Mouse (Mus musculus) bone marrow macrophage, adult 2 months (primary cell): ENCODE data around the gene Zfp872. TPM values are rescaled to one million over a fixed set of nuclear protein-coding genes. Genes with fewer than 3 reads are reported as not detected.
"Not testable (repeated sequence)": the region's sequence is repeated elsewhere in the genome, so short reads cannot be mapped to it uniquely, and the experiment has no call there.

ENCODE experiments used
- H3K27ac ChIP-seq: 2 replicates; pipeline ENCODE4 v1.5.1; 2012; ENCODE audit warnings: low read depth, low read length; ENCODE audit not compliant: insufficient read depth
- H3K4me1 ChIP-seq: 2 replicates; pipeline ENCODE4 v1.6.1; 2012; ENCODE audit warnings: low read length; ENCODE audit not compliant: control insufficient read depth, insufficient read depth
- H3K4me3 ChIP-seq: 2 replicates; pipeline ENCODE4 v1.5.1; 2012; ENCODE audit warnings: mild to moderate bottlenecking, low read length, moderate library complexity; ENCODE audit not compliant: insufficient read depth
- CTCF ChIP-seq: IDR thresholded peaks from 2 replicates; pipeline ENCODE4 v1.5.1; 2012; ENCODE audit warnings: low read depth, mild to moderate bottlenecking, low read length, moderate library complexity
- POLR2A ChIP-seq: IDR thresholded peaks from 2 replicates; pipeline ENCODE4 v1.6.1; 2012; ENCODE audit warnings: mild to moderate bottlenecking, low read depth, low read length, borderline replicate concordance
- polyA plus RNA-seq: library from polyadenylated mRNA; stranded (reverse); fragments of >200 nt; gene quantifications from 2 replicates; pipeline ENCODE4 v1.2.4, GENCODE M21; 2012; ENCODE audit not compliant: missing spikeins, insufficient read depth, insufficient read length

Zfp872 gene
- polyA plus RNA-seq, 1 experiment: not detected

DNA sequence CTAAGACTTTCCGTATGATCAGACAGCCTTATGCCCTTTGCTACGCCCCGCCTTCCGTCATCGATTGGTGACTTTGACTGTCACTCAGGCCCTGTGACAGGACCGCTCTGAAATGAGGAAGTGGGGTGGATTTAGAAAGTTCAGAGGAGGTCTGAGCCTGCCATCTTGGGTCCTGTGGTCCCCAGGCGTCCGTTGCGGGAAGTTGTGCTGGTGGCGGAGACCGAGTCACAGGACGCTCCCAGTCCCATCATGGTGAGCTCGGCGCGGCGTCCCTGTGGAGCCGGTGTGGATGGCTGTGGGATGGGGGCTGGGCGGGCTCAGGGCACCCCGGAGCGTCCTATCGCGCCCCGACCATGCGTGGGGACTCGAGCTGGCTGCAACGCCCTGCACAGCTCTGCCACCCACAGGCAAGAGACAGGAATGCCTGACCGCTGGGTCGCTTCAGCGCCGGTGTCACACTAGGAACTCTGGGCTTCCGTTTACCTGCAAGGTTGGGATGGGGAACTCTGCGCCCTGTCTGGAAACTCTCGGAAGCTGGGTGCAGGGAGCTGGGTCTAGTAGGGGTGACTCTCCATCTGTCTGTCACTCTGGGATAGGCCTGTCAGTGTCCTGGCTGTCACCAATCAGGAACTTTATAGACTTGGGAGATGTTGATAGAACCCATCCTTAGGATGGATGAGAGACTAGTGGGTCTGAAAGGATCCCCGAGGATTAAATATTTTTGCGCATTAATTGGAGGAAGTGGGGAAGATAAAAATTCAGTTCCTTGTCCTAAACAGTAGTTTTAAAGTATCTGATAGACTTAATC lies 37.9 kb downstream of the Zfp872 start, which contains the start of gene Zfp809:
TSS of gene Zfp809 (plus strand) at position 134 of the 808 bp plus-strand sequence.
- TF ChIP-seq POLR2A (no peak), CTCF (no peak; the same call in 1 of the 2 replicates)
- Histone ChIP-seq H3K4me1 (peaks cover 5% of the 10 kb centered on the region; the same call in 1 of the 2 replicates), H3K4me3 (peak within 1 kb of the TSS; percentile 75), H3K27ac (peak within 1 kb of the TSS; percentile 78)

DNA sequence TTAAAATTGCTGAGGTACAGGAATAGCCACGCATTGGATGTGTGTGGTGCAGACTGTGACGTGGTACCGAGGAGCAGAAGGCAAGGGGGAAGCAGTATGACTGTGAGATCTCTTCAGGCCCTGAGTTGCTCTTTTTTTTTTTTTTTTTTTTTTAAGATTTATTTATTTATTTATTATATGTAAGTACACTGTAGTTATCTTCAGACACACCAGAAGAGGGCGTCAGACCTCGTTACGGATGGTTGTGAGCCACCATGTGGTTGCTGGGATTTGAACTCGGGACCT lies 38.4 kb downstream of the Zfp872 start:
- H3K4me1 ChIP-seq, H3K27ac ChIP-seq: not testable (repeated sequence)
- peak overlapping the region; percentile 75 for H3K4me3 ChIP-seq

- H3K4me3 ChIP-seq: no peak overlapping the region; the same call in 1 of the 2 replicates
- no peak for TF ChIP-seq CTCF
- no peak for TF ChIP-seq POLR2A
Measured at GRCm38 (mm10) chr9:22226846-22227245, 39.0 kb downstream of the Zfp872 start.

DNA sequence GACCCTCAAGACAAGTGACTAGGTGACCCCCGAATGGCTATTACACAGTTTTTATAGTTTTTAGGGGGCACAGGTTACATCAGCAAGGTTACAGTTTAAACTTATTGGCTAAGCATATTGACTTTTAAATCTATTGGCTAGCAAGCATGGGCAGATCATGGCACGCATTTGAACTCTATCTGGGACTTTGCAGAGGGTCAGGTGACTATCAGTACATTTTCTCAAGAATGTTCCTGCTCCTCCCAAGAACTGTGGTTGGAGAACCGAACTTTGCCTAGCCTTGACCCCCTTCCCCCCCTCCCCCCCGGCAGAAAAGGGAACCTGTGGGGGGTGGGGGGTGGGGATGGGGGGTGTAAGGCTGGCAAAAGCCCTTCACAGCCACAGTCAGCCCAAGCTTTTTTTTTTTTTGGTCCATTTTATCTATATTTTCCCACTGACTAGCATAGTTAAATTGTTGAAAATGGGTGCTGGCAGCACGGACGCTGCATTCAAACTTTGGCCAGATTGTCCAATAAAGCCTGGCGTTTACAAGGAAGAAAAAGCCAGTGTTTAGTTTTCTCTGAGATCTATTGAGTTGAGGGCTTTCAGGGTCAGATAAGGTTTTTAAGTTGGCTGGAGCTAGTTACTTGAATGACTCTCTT lies 41.6 kb downstream of the Zfp872 start:
- Histone ChIP-seq H3K4me1 (peaks cover 5% of the 10 kb centered on the region; the same call in 1 of the 2 replicates), H3K27ac (no peak overlapping the region), H3K4me3 (no peak overlapping the region)
- TF ChIP-seq POLR2A (no peak), CTCF (no peak)

More at GRCm38 (mm10) chr9:22226846-22227245, 39.0 kb downstream of the Zfp872 start:
- H3K4me1 ChIP-seq: peaks cover 5% of the 10 kb centered on the region; the same call in 1 of the 2 replicates
- H3K27ac ChIP-seq: no peak overlapping the region

DNA sequence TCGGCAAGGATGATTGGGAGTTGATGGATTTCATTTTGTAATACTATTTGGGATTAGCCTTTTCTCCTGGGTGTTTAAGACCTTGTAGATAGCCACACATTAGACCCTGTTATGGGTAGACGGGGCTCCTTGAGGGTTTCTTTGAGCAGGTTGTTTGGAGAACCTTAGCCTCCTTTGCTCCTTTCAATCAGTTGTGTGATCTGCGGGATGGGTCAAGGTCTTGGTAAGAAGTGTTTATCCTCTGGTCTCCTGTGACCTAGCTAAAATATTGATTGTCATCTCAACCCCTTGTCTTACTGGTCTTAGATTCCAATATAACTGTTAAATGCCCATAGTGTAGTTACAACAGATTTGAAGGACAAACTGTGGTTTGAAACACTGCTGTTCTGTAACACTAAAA lies 42.2 kb downstream of the Zfp872 start:
- no peak overlapping the region for H3K4me3 ChIP-seq
- peaks cover 5% of the 10 kb centered on the region; the same call in 1 of the 2 replicates for H3K4me1 ChIP-seq
- no peak for TF ChIP-seq POLR2A
- TF ChIP-seq CTCF: no peak
- H3K27ac ChIP-seq: no peak overlapping the region

GRCm38 (mm10) chr9:22230556-22230955 lies 42.7 kb downstream of the Zfp872 start:
- no peak overlapping the region for H3K27ac ChIP-seq
- no peak overlapping the region for H3K4me3 ChIP-seq
- H3K4me1 ChIP-seq: peaks cover 5% of the 10 kb centered on the region; the same call in 1 of the 2 replicates
- TF ChIP-seq CTCF (no peak), POLR2A (no peak)

GRCm38 (mm10) chr9:22240001-22240400 lies 52.1 kb downstream of the Zfp872 start:
- H3K4me3 ChIP-seq: no peak overlapping the region
- H3K27ac ChIP-seq: no peak overlapping the region
- no peak for TF ChIP-seq POLR2A
- TF ChIP-seq CTCF: no peak
- no peaks in the 10 kb centered on the region for H3K4me1 ChIP-seq

DNA sequence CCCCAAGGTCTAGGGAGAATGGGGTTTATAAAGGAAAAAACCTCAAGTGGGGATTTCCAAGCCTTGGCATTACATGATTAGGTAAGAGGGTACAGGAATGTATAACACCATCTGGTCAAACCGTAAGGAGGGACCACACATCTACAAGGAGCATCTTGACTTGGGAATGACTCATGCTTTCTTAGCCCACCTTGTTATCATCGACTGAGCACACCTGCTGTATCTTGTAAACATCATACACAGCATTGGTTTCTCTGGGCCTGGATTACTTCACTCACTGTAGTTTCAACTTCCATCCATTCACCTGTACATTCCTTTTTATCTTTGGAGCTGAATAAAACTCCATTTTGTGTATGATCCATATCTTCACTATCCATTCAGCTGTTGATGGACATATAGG lies 56.4 kb downstream of the Zfp872 start:
- no peak for TF ChIP-seq POLR2A
- no peak for TF ChIP-seq CTCF
- Histone ChIP-seq H3K4me3 (no peak overlapping the region), H3K4me1 (no peaks in the 10 kb centered on the region), H3K27ac (no peak overlapping the region)

Other genes starting within 250 kb of the Zfp872 start
- 4.2 and 5.7 TPM in 2 replicates for gene Swsap1, start 232.3 kb upstream of the Zfp872 start, polyA plus RNA-seq
- gene Epor, start 224.6 kb upstream of the Zfp872 start, polyA plus RNA-seq: 1.1 and 1.4 TPM in 2 replicates
- 5.2 and 9.5 TPM in 2 replicates for gene Rgl3, start 198.6 kb upstream of the Zfp872 start, polyA plus RNA-seq
- gene Ccdc151, start 185.5 kb upstream of the Zfp872 start, polyA plus RNA-seq: 1.5 TPM in 1 of 2 replicates, not detected in the other
- 64.1 and 65.9 TPM in 2 replicates for gene Prkcsh, start 185.3 kb upstream of the Zfp872 start, polyA plus RNA-seq
- gene Elavl3, start 136.1 kb upstream of the Zfp872 start, polyA plus RNA-seq: 0.19 TPM in 1 of 2 replicates, not detected in the other
- gene Gm49318, start 116.8 kb upstream of the Zfp872 start, polyA plus RNA-seq: not detected in 2 replicates
- 9.5 and 10.3 TPM in 2 replicates for gene Zfp653, start 116.7 kb upstream of the Zfp872 start, polyA plus RNA-seq
- gene Ecsit, start 102.7 kb upstream of the Zfp872 start, polyA plus RNA-seq: 5.7 and 7.0 TPM in 2 replicates
- gene Cnn1, start 88.9 kb upstream of the Zfp872 start, polyA plus RNA-seq: 1.6 and 1.9 TPM in 2 replicates
- 56.4 and 62.3 TPM in 2 replicates for gene Elof1, start 70.9 kb upstream of the Zfp872 start, polyA plus RNA-seq
- 9.9 and 12.3 TPM in 2 replicates for gene Acp5, start 52.4 kb upstream of the Zfp872 start, polyA plus RNA-seq
- 19.5 and 22.5 TPM in 2 replicates for gene Pigyl, start 31.2 kb upstream of the Zfp872 start, polyA plus RNA-seq
- gene Zfp809, start 37.6 kb downstream of the Zfp872 start, polyA plus RNA-seq: 19.4 and 26.0 TPM in 2 replicates
- 0.31 TPM in 1 of 2 replicates, not detected in the other for gene Zfp599, start 71.8 kb downstream of the Zfp872 start, polyA plus RNA-seq
- gene Zfp810, start 119.6 kb downstream of the Zfp872 start, polyA plus RNA-seq: 10.7 TPM in 2 replicates
- gene Anln, start 201.1 kb downstream of the Zfp872 start, polyA plus RNA-seq: 34.5 and 34.8 TPM in 2 replicates
- gene 9530077C05Rik, start 223.4 kb downstream of the Zfp872 start, polyA plus RNA-seq: 0.13 TPM in 1 of 2 replicates, not detected in the other